10 mouse cellular contexts compared by ENCODE assay signal in genomic region chr1:155527027-155527786, GRCm38 (mm10). TPM values are rescaled to one million over a fixed set of nuclear protein-coding genes. Genes with fewer than 3 reads are reported as not detected.
DNase-seq lines count a peak whose midpoint lies in the region; ATAC-seq and TF ChIP-seq lines count a peak whose summit lies in the region.
"Had no signal": no experiment of that assay in that cellular context is flagged by ENCODE, and none has a peak within 500 bp of the region (broad histone marks: within the 10 kb centered on the region; RNA-seq: fewer than 3 reads in every experiment).

No protein-coding gene starts in this region.

- no peaks in the 10 kb centered on the region for H3K9me3 ChIP-seq in midbrain, embryonic 10.5 days (replicated peaks)
- H3K9me3 ChIP-seq in midbrain, embryonic 13.5 days: no peaks in the 10 kb centered on the region
- H3K9me3 ChIP-seq in heart, embryonic 13.5 days: peaks cover 4% of the 10 kb centered on the region; the same call in 1 of the 2 replicates
- H3K9me3 ChIP-seq: midbrain, embryonic 12.5 days had no signal

- H3K4me1 ChIP-seq in midbrain, embryonic 10.5 days: peaks cover 53% of the 10 kb centered on the region
- peaks cover 47% of the 10 kb centered on the region for H3K4me1 ChIP-seq in midbrain, embryonic 13.5 days (replicated peaks)
- H3K4me1 ChIP-seq in heart, embryonic 13.5 days: peaks cover 57% of the 10 kb centered on the region
- peaks cover 22% of the 10 kb centered on the region for H3K4me1 ChIP-seq in olfactory bulb, adult 2 months (ENCODE audit: control insufficient read depth, insufficient read depth, low read length)

- TF ChIP-seq CTCF in olfactory bulb, adult 2 months (IDR thresholded peaks at IDR 0.05; ENCODE audit: insufficient read depth, low read depth, low read length): no peak

- H3K27me3 ChIP-seq in midbrain, embryonic 10.5 days (ENCODE audit: low read depth, poor library complexity, severe bottlenecking): peaks cover 31% of the 10 kb centered on the region
- 0 out of 2 replicates have a peak, but pooled peaks cover 8% of the 10 kb centered on the region for H3K27me3 ChIP-seq in midbrain, embryonic 13.5 days
- no peaks in the 10 kb centered on the region for H3K27me3 ChIP-seq in heart, embryonic 13.5 days (replicated peaks)

- peak overlapping the region; percentile 61 for H3K27ac ChIP-seq in midbrain, embryonic 10.5 days (replicated peaks)
- no peak overlapping the region for H3K27ac ChIP-seq in midbrain, embryonic 13.5 days
- H3K27ac ChIP-seq in heart, embryonic 13.5 days (replicated peaks): peak overlapping the region; percentile 85
- H3K27ac ChIP-seq in olfactory bulb, adult 2 months (ENCODE audit: insufficient read depth, low read depth, low read length): peak overlapping the region; percentile 75
- H3K27ac ChIP-seq: embryonic facial prominence, embryonic 12.5 days; midbrain, embryonic 12.5 days had no signal

- 0 out of 2 replicates have a peak overlapping the region, but pooled peaks have one; percentile 9 for H3K4me3 ChIP-seq in midbrain, embryonic 10.5 days
- H3K4me3 ChIP-seq in midbrain, embryonic 13.5 days (replicated peaks): no peak overlapping the region
- H3K4me3 ChIP-seq in heart, embryonic 13.5 days: peak overlapping the region; percentile 29
- no peak overlapping the region for H3K4me3 ChIP-seq in olfactory bulb, adult 2 months (ENCODE audit: insufficient read depth, low read depth, low read length)
- H3K4me3 ChIP-seq: embryonic facial prominence, embryonic 12.5 days; midbrain, embryonic 12.5 days had no signal

- no peak for ATAC-seq in midbrain, embryonic 13.5 days
- ATAC-seq in heart, embryonic 13.5 days (ENCODE audit: extremely low read depth, insufficient number of reproducible peaks, low FRiP score, low TSS enrichment): 0 out of 2 replicates have a peak, but pooled peaks have one; percentile 23

- no peak overlapping the region for H3K9ac ChIP-seq in midbrain, embryonic 13.5 days (replicated peaks)
- peak overlapping the region; percentile 69 for H3K9ac ChIP-seq in heart, embryonic 13.5 days
- H3K9ac ChIP-seq: embryonic facial prominence, embryonic 12.5 days; midbrain, embryonic 12.5 days had no signal

- intact Hi-C loops in gastrocnemius, postnatal 14 days (cut with DNase I; ENCODE audit: low total_unique reads): no loop called here

- no peak overlapping the region for H3K4me2 ChIP-seq in midbrain, embryonic 13.5 days (replicated peaks)
- H3K4me2 ChIP-seq in heart, embryonic 13.5 days: peak overlapping the region; percentile 58
- H3K4me2 ChIP-seq: embryonic facial prominence, embryonic 12.5 days; midbrain, embryonic 12.5 days had no signal

- peak; percentile 40 for DNase-seq in adrenal gland, postnatal 10 days
- DNase-seq in adrenal gland, postnatal 25 days: no peak
- peak; percentile 36 for DNase-seq in midbrain, embryonic 10.5 days (ENCODE audit: low spot score)
- DNase-seq in right cerebral cortex, postnatal 4 days: no peak
- DNase-seq in gastrocnemius, postnatal 14 days: no peak

- no peak for TF ChIP-seq POLR2A in olfactory bulb, adult 2 months (IDR thresholded peaks at IDR 0.05; ENCODE audit: insufficient read depth, low read depth, low read length)

- WGBS in midbrain, embryonic 10.5 days: 21% methylated on average over 12 of the region's 12 CpGs
- 24% methylated on average over 12 of the region's 12 CpGs for WGBS in midbrain, embryonic 13.5 days
- 14% methylated on average over 12 of the region's 12 CpGs for WGBS in heart, embryonic 13.5 days
- WGBS in olfactory bulb, adult 2 months: 34% methylated on average over 12 of the region's 12 CpGs

- no peaks in the 10 kb centered on the region for H3K36me3 ChIP-seq in midbrain, embryonic 10.5 days
- no peaks in the 10 kb centered on the region for H3K36me3 ChIP-seq in midbrain, embryonic 13.5 days
- no peaks in the 10 kb centered on the region for H3K36me3 ChIP-seq in heart, embryonic 13.5 days
- H3K36me3 ChIP-seq: embryonic facial prominence, embryonic 12.5 days; midbrain, embryonic 12.5 days had no signal

RNA-seq across cellular contexts. Expression of gene Acbd6, which starts 30.7 kb away (rescaled TPM):
- total RNA-seq in adrenal gland, postnatal 10 days (2021): 10 to 100 TPM; 76.9 to 83.9 TPM
- 64.9 and 81.0 TPM in 2 replicates for total RNA-seq in adrenal gland, postnatal 25 days (2021)
- 69.1 and 71.5 TPM in 2 replicates for polyA plus RNA-seq in midbrain, embryonic 10.5 days (2016; fragmentation: Nextera tagmentation; extraction: Ambion mirVana)
- 63.2 and 73.6 TPM in 2 replicates for polyA plus RNA-seq in midbrain, embryonic 13.5 days (2015; fragmentation: Nextera tagmentation; extraction: Ambion mirVana)
- 49.6 and 53.7 TPM in 2 replicates for polyA plus RNA-seq in heart, embryonic 13.5 days (2015; fragmentation: Nextera tagmentation; extraction: Ambion mirVana)
- not detected in 2 replicates for polyA plus RNA-seq in olfactory bulb, adult 2 months (2012; ENCODE audit: insufficient read depth, insufficient read length, low replicate concordance, missing spikeins)
- 10 to 100 TPM; 50.0 to 54.9 TPM for total RNA-seq in gastrocnemius, postnatal 14 days (2021)

Comparison
In these comparisons a context has a peak if more than half of its experiments do, and no peak if none do; other contexts are left out.
1. DNase-seq: peak in adrenal gland, postnatal 10 days (single experiment) and midbrain, embryonic 10.5 days (single experiment); none in adrenal gland, postnatal 25 days (single experiment), right cerebral cortex, postnatal 4 days (single experiment) and gastrocnemius, postnatal 14 days (single experiment).
2. H3K4me3 ChIP-seq: peak in midbrain, embryonic 10.5 days (single experiment) and heart, embryonic 13.5 days (single experiment); none in midbrain, embryonic 13.5 days (single experiment) and olfactory bulb, adult 2 months (single experiment).
3. RNA of gene Acbd6, which starts 30.7 kb away (polyA plus RNA-seq): 63.2 to 73.6 TPM in midbrain, embryonic 13.5 days, 69.1 to 71.5 TPM in midbrain, embryonic 10.5 days and 49.6 to 53.7 TPM in heart, embryonic 13.5 days; not detected in olfactory bulb, adult 2 months; every median in the first group is over 10 times any median in the second.